Mouse (Mus musculus) liver, embryonic 16.5 days (tissue): ENCODE data around the gene Gm20075. TPM values are rescaled to one million over a fixed set of nuclear protein-coding genes. Genes with fewer than 3 reads are reported as not detected.

Experiments used
- polyA plus RNA-seq: library from polyadenylated mRNA; unstranded; fragments of >200 nt; fragmentation: Nextera tagmentation; extraction: Ambion mirVana; gene quantifications from 2 replicates; pipeline ENCODE4 v1.2.1, GENCODE M21; 2015

Gm20075 gene
- polyA plus RNA-seq, 1 experiment from 2014 or later = 4.1 TPM

Other genes starting within 250 kb of the Gm20075 start
- 19.3 and 20.3 TPM in 2 replicates for gene Iqgap2, start 189.5 kb downstream of the Gm20075 start, polyA plus RNA-seq
- not detected in 2 replicates for gene Gm17190, start 678 bp upstream of the Gm20075 start, polyA plus RNA-seq
- gene Sv2c, start 51.2 kb upstream of the Gm20075 start, polyA plus RNA-seq = 0.13 and 0.18 TPM in 2 replicates